9 mouse cellular contexts compared by ENCODE assay signal in the genomic region with DNA sequence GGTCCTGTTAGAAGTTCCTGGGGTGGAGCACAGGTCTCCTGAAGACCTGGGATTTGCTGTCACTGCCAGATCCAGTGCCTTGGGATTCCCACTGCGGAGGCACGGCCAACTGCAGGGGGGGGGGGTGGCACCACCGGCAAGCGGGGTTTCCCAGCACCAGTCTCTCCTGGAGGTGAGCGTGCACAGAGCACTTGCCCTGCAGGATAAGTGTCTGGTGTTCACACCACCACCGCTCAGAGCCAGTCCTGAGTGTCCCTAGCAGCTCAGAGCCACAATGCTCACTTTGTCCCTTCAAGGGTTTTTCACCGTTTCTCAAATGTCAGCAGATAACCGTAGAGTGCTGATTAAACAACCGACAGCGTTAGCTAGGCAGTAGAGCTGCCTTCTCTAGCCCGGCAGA. TPM values are rescaled to one million over a fixed set of nuclear protein-coding genes. Genes with fewer than 3 reads are reported as not detected.
A peak's percentile ranks its signal among the peaks of the same experiment; 100 is the strongest.
DNase-seq lines count a peak whose midpoint lies in the region; ATAC-seq and TF ChIP-seq lines count a peak whose summit lies in the region.
"Had no signal": no experiment of that assay in that cellular context is flagged by ENCODE, and none has a peak within 500 bp of the region (broad histone marks: within the 10 kb centered on the region; RNA-seq: fewer than 3 reads in every experiment).

No protein-coding gene starts in this region.

- intact Hi-C loops in left cerebral cortex, postnatal 4 days (cut with DNase I), result no loop called here

- H3K36me3 ChIP-seq in kidney, adult 2 months (ENCODE audit: control insufficient read depth, insufficient read depth, low read length), result no peaks in the 10 kb centered on the region
- no peaks in the 10 kb centered on the region for H3K36me3 ChIP-seq in embryonic facial prominence, embryonic 14.5 days (ENCODE audit: control insufficient read depth, insufficient read depth, low read length)
- H3K36me3 ChIP-seq in intestine, embryonic 14.5 days (ENCODE audit: control insufficient read depth, insufficient read depth, low read length), result no peaks in the 10 kb centered on the region
- H3K36me3 ChIP-seq in midbrain, embryonic 16.5 days (ENCODE audit: control insufficient read depth, insufficient read depth, low read length), result no peaks in the 10 kb centered on the region

- no peaks in the 10 kb centered on the region for H3K27me3 ChIP-seq in kidney, adult 2 months (replicated peaks; ENCODE audit: control insufficient read depth, insufficient read depth, low read length)
- no peaks in the 10 kb centered on the region for H3K27me3 ChIP-seq in embryonic facial prominence, embryonic 14.5 days (replicated peaks; ENCODE audit: control insufficient read depth, insufficient read depth, low read length)
- no peaks in the 10 kb centered on the region for H3K27me3 ChIP-seq in intestine, embryonic 14.5 days (replicated peaks; ENCODE audit: control insufficient read depth, insufficient read depth, low read length)
- H3K27me3 ChIP-seq in midbrain, embryonic 16.5 days (ENCODE audit: control insufficient read depth, insufficient read depth, low read depth, low read length), result no peaks in the 10 kb centered on the region

- no peak for TF ChIP-seq CTCF in kidney, adult 2 months (conservative IDR thresholded peaks at IDR 0.05; ENCODE audit: insufficient read depth, insufficient read length, low read depth, low read length)

- peak overlapping the region; percentile 41 for H3K4me2 ChIP-seq in embryonic facial prominence, embryonic 14.5 days (ENCODE audit: low read depth, low read length)
- peak overlapping the region; percentile 28; the same call in 1 of the 2 replicates for H3K4me2 ChIP-seq in intestine, embryonic 14.5 days (ENCODE audit: low read length)
- H3K4me2 ChIP-seq in midbrain, embryonic 16.5 days (ENCODE audit: low read length), result peak overlapping the region; percentile 35

- 0 out of 2 replicates have a peak overlapping the region, but pooled peaks have one; percentile 34 for H3K9ac ChIP-seq in embryonic facial prominence, embryonic 14.5 days (ENCODE audit: low read depth, low read length)
- no peak overlapping the region for H3K9ac ChIP-seq in intestine, embryonic 14.5 days (ENCODE audit: low read length)
- H3K9ac ChIP-seq in midbrain, embryonic 16.5 days (ENCODE audit: low read depth, low read length), result 0 out of 2 replicates have a peak overlapping the region, but pooled peaks have one; percentile 25

- peak overlapping the region; percentile 2; the same call in 1 of the 2 replicates for H3K27ac ChIP-seq in kidney, adult 2 months (ENCODE audit: insufficient read depth, low read depth, low read length)
- H3K27ac ChIP-seq in embryonic facial prominence, embryonic 14.5 days (replicated peaks; ENCODE audit: low read depth, low read length), result no peak overlapping the region
- no peak overlapping the region for H3K27ac ChIP-seq in intestine, embryonic 14.5 days (ENCODE audit: low read depth)
- H3K27ac ChIP-seq in midbrain, embryonic 16.5 days (ENCODE audit: low read length), result no peak overlapping the region

- TF ChIP-seq POLR2A in kidney, adult 2 months (IDR thresholded peaks at IDR 0.05; ENCODE audit: low read depth, low read length), result no peak

- ATAC-seq in embryonic facial prominence, embryonic 14.5 days (ENCODE audit: low read depth), result 0 out of 2 replicates have a peak, but pooled peaks have one; percentile 39
- ATAC-seq in intestine, embryonic 14.5 days (replicated peaks; ENCODE audit: low FRiP score, low TSS enrichment, low read depth), result no peak
- ATAC-seq in midbrain, embryonic 16.5 days, result peak; percentile 28; the same call in 1 of the 2 replicates

- H3K4me3 ChIP-seq in kidney, adult 2 months (ENCODE audit: insufficient read depth, low read depth, low read length), result no peak overlapping the region
- H3K4me3 ChIP-seq in embryonic facial prominence, embryonic 14.5 days (ENCODE audit: low read depth, low read length), result no peak overlapping the region
- H3K4me3 ChIP-seq in intestine, embryonic 14.5 days (ENCODE audit: low read depth, low read length), result no peak overlapping the region
- no peak overlapping the region for H3K4me3 ChIP-seq in midbrain, embryonic 16.5 days (ENCODE audit: low read depth, low read length)

- H3K9me3 ChIP-seq in embryonic facial prominence, embryonic 14.5 days (ENCODE audit: control insufficient read depth, low read length), result no peaks in the 10 kb centered on the region
- no peaks in the 10 kb centered on the region for H3K9me3 ChIP-seq in intestine, embryonic 14.5 days (ENCODE audit: control insufficient read depth, low read length)
- no peaks in the 10 kb centered on the region for H3K9me3 ChIP-seq in midbrain, embryonic 16.5 days (replicated peaks; ENCODE audit: control insufficient read depth, low read length, poor library complexity, severe bottlenecking)

- H3K4me1 ChIP-seq in kidney, adult 2 months (ENCODE audit: control insufficient read depth, insufficient read depth, low read length), result no peaks in the 10 kb centered on the region
- no peaks in the 10 kb centered on the region for H3K4me1 ChIP-seq in embryonic facial prominence, embryonic 14.5 days (ENCODE audit: control insufficient read depth, insufficient read depth, low read length)
- peaks cover 6% of the 10 kb centered on the region; the same call in 1 of the 2 replicates for H3K4me1 ChIP-seq in intestine, embryonic 14.5 days (replicated peaks; ENCODE audit: control insufficient read depth, insufficient read depth, low read length)
- H3K4me1 ChIP-seq in midbrain, embryonic 16.5 days (ENCODE audit: control insufficient read depth, insufficient read depth, low read length), result peaks cover 6% of the 10 kb centered on the region; the same call in 1 of the 2 replicates

- DNase-seq in kidney, adult 2 months, result no peak
- no peak for DNase-seq in kidney, postnatal 14 days
- DNase-seq in embryonic facial prominence, embryonic 14.5 days (ENCODE audit: low spot score), result no peak
- DNase-seq in intestine, embryonic 14.5 days (ENCODE audit: low spot score), result no peak
- no peak for DNase-seq in thymus, postnatal 4 days
- DNase-seq in spleen, postnatal 14 days (ENCODE audit: low spot score in 2 of 2), result no peak
- no peak for DNase-seq in left cerebral cortex, postnatal 4 days

- WGBS in kidney, adult 2 months, result 30% methylated on average over 11 of the region's 11 CpGs
- WGBS in embryonic facial prominence, embryonic 14.5 days, result 14% methylated on average over 11 of the region's 11 CpGs
- 31% methylated on average over 11 of the region's 11 CpGs for WGBS in intestine, embryonic 14.5 days
- WGBS in midbrain, embryonic 16.5 days, result 12% methylated on average over 11 of the region's 11 CpGs

RNA-seq across cellular contexts. Expression of a gene that starts 22.7 kb away (rescaled TPM):
- 41.3 and 45.1 TPM in 2 replicates for polyA plus RNA-seq in kidney, adult 2 months (2012; rRNA removed)
- polyA plus RNA-seq in embryonic facial prominence, embryonic 14.5 days (2014; fragmentation: Nextera tagmentation; extraction: Ambion mirVana), result 10.0 and 11.3 TPM in 2 replicates
- 23.0 and 24.0 TPM in 2 replicates for polyA plus RNA-seq in intestine, embryonic 14.5 days (2014; fragmentation: Nextera tagmentation; extraction: Ambion mirVana)
- 7.5 and 7.6 TPM in 2 replicates for polyA plus RNA-seq in midbrain, embryonic 16.5 days (2015; fragmentation: Nextera tagmentation; extraction: Ambion mirVana)
- 1 to 10 TPM; 4.7 to 7.0 TPM for total RNA-seq in left cerebral cortex, postnatal 4 days (2021)
- total RNA-seq: MEL had no signal

RNA-seq across cellular contexts. Expression of a gene that starts 42.4 kb away (rescaled TPM):
- 6.6 and 7.9 TPM in 2 replicates for polyA plus RNA-seq in kidney, adult 2 months (2012; rRNA removed)
- polyA plus RNA-seq in embryonic facial prominence, embryonic 14.5 days (2014; fragmentation: Nextera tagmentation; extraction: Ambion mirVana), result 61.8 and 68.3 TPM in 2 replicates
- 78.5 and 83.0 TPM in 2 replicates for polyA plus RNA-seq in intestine, embryonic 14.5 days (2014; fragmentation: Nextera tagmentation; extraction: Ambion mirVana)
- polyA plus RNA-seq in midbrain, embryonic 16.5 days (2015; fragmentation: Nextera tagmentation; extraction: Ambion mirVana), result 42.6 and 48.3 TPM in 2 replicates
- 10 to 100 TPM; 31.7 to 33.3 TPM for total RNA-seq in left cerebral cortex, postnatal 4 days (2021)
